Mouse (Mus musculus): ENCODE results near the gene Cmtm4.
A peak's percentile ranks its signal among the peaks of the same experiment; 100 is the strongest.

Gene Cmtm4

DNA sequence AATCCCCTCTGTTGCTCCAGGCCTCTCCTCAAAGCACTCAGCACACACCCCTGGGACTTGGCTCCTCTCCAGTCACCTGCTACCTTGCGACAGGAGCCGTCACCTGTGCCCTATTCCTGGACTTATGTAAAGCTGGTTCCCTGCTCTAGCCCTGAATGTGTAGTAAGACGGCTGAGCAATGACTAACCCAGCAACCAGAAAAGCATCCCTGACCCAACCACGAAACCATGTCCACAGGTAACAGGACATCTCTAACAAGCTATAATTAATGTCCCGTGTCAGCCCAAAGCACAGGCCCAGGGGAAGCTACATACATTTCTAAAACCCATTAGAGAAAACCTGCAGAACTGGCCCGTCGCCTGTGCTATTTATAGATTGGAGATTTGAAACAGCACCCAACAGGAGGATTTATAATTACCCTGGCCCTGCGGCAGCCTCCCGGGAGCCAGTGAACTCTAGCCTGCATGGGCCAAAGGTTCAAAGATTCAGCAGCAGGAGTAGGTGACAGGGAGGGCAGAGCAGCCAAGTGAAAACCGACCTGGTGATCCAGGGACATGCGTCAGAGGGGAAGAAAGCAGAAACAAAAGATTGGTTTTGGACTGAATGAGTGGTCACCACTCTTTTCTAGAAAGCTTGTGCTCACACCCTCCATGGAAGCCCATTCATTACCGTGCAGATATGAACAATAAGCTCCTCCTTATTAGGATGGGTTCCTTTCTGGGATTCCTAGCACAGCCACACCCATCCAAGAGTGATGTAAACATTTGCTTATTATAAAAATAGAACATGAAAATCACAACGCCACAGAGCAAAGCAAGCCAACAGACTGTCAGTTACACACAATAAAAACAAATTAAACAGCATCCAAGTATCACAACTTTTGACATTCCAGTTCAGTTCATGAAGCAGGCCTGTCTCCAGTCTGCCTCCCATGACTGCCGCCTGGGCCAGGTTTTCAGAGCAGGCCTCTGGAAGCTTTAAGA is 20.5 kb downstream of the Cmtm4 start:
- DNase-seq (ENCODE audit: low spot score) = no peak

DNA sequence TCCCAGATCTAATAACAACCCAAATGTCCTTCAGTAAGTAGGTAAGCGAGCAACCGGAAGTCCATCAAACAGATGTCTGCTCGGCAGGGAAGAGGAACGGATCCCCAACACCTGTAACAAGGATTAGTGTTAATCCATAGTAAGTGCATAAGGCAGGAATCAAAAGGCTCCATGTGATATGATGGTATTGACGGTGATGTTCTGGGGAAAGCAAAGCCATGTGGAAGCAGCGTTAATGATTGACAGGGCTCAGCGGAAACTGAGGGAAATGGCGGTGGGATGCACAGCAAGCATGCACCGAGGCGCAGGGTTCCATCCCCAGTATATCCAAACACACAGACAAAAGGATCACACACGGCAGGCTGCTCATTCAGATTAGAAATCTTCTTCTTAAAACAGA is 21.3 kb downstream of the Cmtm4 start:
- no peak for DNase-seq (ENCODE audit: low spot score)

DNA sequence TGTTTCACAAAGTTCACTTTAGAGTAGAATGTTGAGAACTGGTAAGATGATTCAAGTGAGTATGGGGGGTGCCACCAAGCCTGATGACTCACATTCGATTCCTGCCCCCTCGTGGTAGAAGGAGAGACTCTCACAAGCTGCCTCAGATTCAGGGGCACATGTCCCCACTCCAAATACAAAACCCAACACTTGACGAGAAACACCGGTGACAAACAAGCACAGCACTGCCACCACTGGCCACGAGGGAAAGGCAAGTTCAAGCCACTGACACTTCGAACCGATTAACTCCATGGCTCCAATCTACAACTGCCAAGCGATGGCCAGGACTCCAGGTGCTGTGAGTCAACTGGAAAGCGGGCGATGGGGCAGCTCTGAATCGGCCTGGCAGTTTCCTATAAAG is 21.8 kb downstream of the Cmtm4 start:
- DNase-seq (ENCODE audit: low spot score) = no peak

DNA sequence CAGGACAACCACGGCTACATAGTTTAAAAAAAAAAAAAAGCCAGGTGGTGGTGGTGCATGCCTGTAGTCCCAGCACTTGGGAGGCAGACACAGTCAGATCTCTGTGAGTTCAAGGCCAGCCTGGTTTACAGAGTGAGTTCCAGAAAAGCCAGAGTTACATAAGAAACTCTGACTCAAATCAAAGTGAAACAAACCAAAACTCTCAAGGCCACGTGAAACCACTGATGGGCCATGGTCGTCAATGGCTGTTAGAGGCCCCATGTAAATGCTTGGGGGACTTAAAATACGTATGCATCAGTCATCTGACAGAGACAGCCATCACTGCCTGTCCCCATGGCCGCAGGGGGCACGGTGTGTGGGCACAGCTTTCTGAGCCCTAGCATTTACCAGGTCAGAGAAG is 24.5 kb downstream of the Cmtm4 start:
- no peak for DNase-seq (ENCODE audit: low spot score)

DNA sequence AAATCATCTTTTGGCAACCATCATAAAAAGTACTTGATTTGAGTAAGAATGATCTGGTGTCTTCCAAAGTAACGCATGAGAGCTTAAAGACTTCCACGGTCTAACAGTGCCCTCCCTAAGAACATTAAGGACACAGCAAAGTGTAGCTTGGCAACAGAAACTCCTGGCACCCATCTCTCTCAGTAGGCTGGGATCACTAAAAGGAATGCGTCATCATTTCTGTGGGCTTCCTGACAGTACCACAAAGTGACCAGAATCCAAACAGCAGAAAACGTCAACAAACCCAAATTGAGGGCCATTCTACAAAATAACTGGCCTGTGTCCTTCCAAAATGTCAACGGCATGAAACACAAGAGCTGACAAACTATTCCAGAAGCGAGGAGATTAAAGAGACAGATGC is 25.5 kb downstream of the Cmtm4 start:
- no peak for DNase-seq (ENCODE audit: low spot score)

DNA sequence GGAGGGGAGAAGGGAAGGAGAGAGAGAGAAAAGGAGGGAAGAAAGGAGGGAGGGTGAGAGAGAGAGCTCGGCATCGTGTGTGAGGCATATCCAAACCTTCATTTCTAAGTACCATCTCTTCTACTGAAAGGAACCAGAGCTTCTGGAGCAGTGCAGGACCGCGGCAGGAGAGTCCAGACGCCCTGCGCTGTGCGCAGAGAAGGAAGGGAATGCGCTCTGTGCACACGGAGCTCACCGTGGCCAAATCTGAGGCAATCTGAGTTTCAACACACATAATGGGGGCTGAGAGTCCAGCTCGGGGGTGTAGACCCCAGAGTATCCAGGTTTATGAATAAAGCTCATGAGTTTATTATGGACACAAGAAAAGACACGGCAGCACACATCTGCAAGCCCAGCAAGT is 26.0 kb downstream of the Cmtm4 start:
- no peak for DNase-seq (ENCODE audit: low spot score)

DNA sequence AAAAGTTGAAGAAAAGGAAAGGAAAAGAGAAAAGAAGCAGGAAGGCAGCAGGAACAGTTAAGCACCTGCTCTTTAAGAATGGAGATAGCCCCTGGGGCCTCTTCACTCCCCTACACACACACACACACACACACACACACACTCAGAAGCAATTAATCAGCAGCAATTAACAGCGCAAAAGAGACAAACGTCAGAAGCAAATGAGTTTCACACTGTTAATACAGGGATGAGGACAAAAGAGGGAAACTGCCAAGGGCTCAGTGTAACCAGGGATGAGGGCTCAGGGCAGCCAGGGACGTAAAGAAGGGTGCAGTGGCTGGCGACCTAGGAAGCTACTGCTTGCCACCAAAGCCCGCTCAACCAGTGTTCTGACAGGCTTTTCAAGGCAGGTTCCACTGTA is 28.2 kb downstream of the Cmtm4 start:
- no peak for DNase-seq (ENCODE audit: low spot score)

DNA sequence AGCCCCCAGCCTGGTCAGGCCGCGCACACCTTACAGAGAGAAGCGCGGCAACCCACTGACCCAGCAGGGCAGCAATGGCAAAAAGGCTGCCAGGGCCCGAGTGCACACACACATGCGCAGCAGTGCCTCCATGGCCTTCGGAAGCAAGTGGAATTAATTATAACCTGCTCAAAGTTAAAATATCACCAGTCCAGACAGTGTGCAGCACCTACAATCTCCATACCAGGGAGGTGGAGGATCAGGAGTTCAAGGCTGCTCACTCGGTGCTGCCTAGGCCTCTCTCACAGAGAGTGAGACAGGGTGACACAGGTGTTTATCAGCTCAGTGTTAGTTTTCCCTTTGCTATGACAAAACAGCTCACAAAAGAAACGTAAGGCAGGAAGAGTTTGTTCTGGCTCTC is 29.9 kb downstream of the Cmtm4 start:
- DNase-seq (ENCODE audit: low spot score) = no peak

DNA sequence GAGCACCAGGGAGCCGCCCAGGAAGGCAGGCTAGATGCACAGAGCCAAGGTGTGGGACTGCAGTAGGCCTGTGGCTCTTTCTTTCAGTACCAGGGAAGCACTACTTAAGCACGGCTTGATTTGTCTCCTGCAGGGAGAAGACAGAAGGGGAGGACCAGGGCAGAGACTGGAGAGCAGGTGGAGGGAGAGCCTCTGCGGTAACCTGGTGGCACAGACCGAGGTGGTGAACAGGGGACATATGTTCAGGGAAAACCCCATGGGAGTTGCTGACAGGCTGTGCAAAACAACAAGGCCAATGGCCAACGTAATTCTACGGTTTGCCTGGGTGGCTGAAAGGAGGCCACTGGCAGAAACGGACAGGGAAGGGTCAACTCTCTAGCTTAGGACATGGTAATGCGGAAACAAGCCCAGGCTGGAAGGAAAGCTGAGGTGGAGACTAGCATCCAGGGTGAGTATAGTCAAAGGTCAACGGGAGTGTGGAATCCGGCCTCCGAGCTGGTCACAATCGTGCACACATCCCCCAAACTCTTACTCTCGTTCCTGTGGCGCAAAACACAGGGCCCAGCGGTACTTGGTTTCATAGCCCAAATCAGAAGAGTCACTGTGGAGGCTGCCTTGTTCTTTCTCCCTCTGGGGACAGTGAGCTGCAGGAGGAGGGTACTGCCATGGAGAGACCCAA is 35.7 kb downstream of the Cmtm4 start:
- no peak for DNase-seq (ENCODE audit: low spot score)

DNA sequence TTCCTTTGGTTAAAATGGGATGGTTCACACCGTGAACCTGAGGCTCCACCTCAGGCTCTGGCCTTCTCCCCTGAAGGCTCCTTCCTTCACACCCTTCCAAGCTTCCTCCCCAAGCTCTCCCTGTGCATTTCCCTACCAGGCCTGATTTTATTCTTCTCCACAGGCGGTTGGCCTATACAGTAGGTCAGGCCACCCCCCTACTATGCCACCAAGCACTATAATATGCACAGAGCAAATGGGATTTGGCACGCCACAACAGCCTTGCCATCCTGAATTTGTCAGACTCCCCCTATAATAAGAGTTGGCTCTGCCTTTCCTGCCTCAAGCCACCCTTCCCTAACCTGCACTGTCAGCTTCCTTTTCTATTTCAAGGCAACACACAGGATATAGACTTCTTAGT is 37.0 kb downstream of the Cmtm4 start:
- no peak for DNase-seq (ENCODE audit: low spot score)

DNA sequence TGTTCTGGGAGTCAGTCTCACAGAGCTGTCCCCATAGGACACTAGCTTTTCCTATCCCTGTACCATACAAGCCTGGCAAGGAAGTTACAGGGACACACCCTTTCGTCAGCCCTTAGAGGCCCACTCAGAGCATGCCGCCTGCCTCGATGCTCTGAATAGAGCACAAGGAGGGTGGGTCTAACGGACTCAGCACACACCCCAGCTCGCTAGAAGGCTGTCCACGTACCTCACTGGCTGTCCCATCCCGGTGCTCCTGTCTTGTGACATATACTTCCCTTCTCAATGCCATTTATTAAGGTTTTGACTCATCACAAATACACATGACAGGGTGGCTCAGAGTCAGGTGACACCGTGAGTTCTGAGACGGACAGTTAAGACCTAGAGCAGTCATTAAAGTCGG is 41.1 kb downstream of the Cmtm4 start:
- no peak for DNase-seq (ENCODE audit: low spot score)

DNA sequence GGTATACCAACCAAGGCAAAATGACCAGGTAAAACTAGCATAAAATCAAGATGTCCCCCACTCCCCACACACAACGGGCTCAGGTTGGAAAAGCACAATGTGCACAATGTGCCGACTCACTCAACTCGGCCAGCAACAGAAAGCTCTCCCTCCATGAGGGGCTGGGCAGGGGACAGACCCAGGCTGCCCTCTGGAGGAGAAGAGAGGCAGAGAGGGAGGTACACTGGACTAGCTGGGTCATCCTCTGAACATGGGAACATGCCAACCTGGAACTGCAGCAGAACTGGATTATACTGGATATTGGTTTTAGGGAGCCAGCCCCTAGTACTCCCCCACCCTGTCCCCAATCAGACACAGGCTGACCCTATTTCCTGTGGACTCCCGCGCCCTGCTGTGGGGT is 42.4 kb downstream of the Cmtm4 start:
- no peak for DNase-seq (ENCODE audit: low spot score)

DNA sequence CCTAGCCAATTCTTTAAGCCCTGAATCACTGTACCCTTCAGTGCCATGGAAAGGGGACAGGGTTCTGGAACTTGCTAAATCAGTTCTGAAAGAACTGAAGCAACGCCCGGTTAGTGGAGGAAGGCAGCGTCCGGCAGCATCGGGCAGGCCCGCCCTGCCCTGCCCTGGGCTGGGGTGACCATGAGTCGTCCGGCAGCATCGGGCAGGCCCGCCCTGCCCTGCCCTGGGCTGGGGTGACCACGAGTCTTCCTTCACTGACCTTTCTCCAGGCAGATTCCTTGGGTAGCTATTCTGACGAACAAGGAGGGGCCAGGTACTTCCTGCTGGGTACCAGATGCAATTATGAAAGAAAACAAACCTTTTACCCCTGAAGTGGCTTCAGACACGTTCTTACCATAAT is 45.6 kb downstream of the Cmtm4 start:
- DNase-seq (ENCODE audit: low spot score) = no peak

DNA sequence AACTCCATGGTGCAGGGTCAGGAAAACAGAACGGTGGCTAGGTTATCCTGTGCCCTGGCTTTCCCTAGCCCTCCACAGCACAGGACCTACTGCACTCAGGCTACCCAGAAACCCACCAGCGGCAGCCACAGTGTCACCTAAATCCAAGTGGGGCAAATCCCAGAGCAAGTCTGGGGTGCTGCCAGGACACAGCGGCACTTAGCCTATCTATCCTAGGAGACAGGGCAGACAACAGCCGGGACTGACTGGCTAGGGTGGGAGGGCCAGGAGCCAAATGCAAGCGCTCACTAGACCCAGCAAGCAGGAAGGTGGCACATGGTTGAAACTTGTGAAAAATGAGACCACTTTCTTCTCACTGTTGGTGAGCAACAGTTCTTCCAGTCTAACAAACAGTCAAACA is 46.6 kb downstream of the Cmtm4 start:
- no peak for DNase-seq (ENCODE audit: low spot score)

DNA sequence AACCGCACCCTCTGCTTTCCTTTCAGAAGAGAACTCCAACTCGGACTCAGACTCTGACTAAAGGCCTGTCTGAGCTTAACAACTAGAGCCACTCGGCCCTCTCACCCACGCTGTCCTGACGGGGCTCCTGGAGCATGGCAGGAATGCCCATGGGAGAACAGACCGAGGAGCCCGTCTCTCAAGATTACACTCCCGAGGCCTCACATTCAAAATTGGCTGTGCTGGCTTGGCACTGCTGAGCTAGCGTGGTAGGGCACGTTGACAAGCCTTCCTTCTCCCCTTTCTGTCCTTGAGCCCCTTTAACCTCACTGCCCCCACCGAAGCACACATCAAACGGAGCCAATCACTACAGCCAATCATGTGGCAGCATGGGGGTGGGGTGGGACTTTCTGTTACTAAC is 48.9 kb downstream of the Cmtm4 start:
- no peak for DNase-seq (ENCODE audit: low spot score)

DNA sequence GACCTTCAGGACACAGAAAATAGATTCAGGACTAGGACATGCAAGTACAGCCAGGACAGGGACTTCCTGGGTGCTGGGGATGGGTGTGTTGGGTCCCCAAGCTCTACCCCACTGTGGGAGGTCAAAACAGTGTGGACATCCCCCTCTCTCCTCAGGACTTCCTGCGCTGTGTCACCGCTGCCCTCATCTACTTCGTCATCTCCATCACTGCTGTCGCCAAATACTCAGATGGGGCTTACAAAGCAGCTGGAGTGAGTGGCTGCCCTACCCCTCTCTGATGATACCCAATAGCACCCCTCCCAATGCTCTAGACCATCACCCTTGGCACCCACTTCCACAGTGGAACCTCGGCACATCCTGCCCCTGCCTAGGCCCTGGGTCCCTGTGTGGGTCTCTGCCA is 51.0 kb downstream of the Cmtm4 start:
- no peak for DNase-seq (ENCODE audit: low spot score)

DNA sequence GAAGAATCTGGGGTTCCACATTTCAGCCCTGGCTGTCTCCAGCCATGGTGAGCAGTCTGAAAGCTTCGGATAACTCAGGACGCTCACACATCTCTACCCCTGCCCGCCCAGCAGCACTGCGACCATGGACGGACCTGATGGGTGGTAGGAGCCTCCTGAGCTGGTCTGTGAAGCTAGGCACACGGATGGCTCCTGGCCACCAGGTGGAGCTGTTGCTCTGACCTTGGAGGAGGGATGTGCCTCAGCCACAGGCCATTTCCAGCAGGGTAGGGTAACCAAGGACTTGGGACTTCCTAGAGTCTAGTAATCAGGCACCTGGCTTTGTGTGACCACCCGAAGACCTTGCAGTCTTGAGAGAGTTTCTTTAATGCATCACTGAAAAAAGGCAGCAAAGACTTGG is 51.6 kb downstream of the Cmtm4 start:
- DNase-seq (ENCODE audit: low spot score) = peak; percentile 55

DNA sequence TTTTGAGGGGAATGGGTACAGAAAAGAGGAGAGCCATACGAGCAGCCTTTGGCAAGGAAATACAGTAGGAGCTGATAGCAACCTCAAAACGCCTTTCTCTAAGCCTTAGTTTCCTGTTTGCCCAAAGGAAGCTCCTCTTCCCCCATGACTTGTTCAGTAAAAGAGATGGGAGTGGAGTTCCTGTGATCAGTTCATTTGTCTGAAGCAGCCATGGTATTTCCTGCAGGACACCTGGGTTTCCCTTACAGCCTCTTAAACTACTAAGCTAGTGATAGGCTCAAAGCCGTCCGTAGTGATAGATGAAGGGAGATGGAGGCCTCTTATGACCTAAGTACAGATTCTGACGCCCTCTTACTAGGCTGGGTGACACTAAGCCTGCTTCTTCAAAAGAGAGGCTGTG is 53.2 kb downstream of the Cmtm4 start:
- no peak for DNase-seq (ENCODE audit: low spot score)

DNA sequence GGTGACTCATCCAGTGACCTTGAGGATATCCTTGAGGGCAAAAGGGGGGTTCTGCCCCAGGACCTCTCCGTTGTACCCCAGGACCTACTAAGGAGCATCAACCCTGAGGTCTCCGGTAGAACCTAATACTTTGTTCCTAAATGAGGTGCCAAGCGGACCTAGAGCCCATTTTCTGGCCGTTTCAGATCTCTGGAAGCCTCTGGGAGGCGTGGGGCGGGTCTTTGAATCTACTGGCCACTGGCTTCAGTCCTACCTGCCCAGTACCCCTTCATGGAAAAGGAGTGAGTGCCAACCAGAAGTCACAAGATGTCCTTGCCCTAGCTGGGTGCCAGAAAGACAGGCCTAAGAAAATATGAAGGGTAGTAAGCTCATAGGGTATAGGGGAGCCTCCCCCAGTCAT is 53.9 kb downstream of the Cmtm4 start:
- DNase-seq (ENCODE audit: low spot score) = no peak

DNA sequence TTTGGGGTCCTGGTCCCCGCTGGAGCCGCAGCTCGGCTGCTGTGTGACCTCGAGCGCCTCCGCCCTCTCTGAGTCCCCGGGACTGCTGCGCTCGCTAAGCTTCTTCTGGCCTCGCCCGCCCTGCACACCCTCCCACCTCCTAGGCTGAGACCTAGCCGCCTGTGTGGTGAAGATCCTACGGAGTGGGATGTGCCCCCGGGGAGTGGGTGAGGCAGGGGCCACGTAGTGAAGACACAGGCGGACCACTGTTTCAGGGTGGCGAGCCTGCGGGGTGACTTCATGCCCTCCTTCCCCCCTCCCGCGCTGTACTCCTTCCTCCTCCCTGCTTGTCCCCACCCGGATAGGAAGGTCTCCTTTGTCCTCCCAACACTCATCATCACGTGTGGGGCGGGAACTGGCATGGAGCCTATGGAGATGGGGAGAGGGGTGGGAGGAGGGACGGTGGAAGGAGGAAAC is 54.5 kb downstream of the Cmtm4 start:
- peak; percentile 74 for DNase-seq (ENCODE audit: low spot score)

DNA sequence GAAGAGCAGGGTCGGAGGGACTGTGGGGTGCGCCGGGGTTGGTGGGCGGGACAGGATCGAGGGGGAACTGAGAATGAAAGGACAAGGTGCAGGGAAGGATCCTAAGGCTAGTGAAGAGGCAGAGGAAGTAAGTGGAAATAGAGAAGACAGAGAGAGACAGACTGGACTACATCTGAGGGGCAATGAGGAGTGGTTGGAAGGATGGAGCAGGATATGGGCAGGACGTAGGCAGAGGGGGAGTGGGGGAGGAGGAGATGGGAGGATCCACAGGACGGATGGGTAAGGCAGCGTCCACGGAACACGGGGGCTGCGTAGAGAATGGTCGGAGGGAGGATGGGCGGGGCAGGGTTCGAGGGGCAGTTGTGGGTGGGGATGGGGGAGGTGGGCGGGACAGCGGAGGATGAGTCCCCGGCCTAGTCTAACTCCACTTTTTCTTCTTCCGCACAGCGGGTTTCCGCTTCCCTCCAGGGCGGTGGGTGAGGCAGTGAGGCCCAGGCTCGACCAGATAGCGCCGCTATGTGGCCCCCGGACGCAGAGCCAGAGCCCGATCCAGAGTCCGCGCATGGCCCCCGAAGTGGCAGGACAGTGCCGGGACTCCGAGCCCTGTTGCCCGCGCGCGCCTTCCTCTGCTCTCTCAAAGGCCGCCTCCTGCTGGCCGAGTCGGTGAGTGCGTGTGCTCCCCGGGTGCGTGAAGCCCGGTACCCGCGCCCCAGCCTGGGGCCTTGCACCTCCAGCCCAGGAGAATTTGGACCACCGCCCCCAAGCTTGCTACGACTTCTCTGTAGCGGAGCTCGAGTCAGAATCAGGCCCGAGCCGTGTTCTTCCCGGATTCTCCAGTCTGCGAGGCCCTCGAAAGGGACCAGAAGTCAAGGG is 55.1 kb downstream of the Cmtm4 start:
- peak; percentile 76 for DNase-seq (ENCODE audit: low spot score)

DNA sequence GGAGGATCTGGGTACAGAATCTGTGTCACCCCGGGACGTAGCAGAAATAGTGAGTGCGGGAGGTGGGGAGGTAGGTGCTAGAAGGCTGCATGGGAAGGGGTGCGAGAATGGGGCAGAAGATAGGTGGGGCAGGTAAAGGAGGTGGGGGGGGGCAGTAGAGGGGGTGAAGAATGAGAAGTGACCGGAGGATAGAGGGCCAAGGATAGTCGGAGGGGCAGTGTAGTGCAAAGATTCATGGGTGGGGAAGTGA is 55.7 kb downstream of the Cmtm4 start:
- DNase-seq (ENCODE audit: low spot score) = no peak
